Mouse (Mus musculus): ENCODE measurements around the gene Exog.

The Exog gene

GRCm38 (mm10) chr9:119504981-119505658 lies 60.4 kb downstream of the Exog start:
- no peak for DNase-seq

GRCm38 (mm10) chr9:119510902-119511301 lies 66.2 kb downstream of the Exog start:
- peak; percentile 30 to 43 for DNase-seq

- no peak for DNase-seq
Measured at GRCm38 (mm10) chr9:119512993-119513392, 68.2 kb downstream of the Exog start.

GRCm38 (mm10) chr9:119513816-119514215 lies 69.1 kb downstream of the Exog start:
- DNase-seq: no peak

- DNase-seq: peak; percentile 70 to 78
Measured at GRCm38 (mm10) chr9:119514986-119515385, 70.2 kb downstream of the Exog start.
